Mouse (Mus musculus) frontal cortex, adult 2 months (tissue): Measurements from ENCODE around the gene Man2a1. TPM values are rescaled to one million over a fixed set of nuclear protein-coding genes. Genes with fewer than 3 reads are reported as not detected.
A peak's percentile ranks its signal among the peaks of the same experiment; 100 is the strongest.

Source experiments
- DNase-seq, 2 experiments: peaks; one replicate each; pipeline ENCODE4 v3.0.0; 2022; ENCODE audit warnings: low spot score in 1 of 2; ENCODE audit errors: extremely low spot score in 1 of 2
- polyA plus RNA-seq: library from polyadenylated mRNA; depleted of rRNA; stranded (reverse); fragments of >200 nt; gene quantifications from 2 replicates; pipeline ENCODE4 v1.2.3, GENCODE M21; 2012

Man2a1 gene
- polyA plus RNA-seq, 1 experiment: 8.4 TPM

GRCm38 (mm10) chr17:64601751-64602578, 1.4 kb downstream of the Man2a1 start:
- peak in 1 of 2 experiments; percentile 72 for DNase-seq

- no peak for DNase-seq
These were observed 2.6 kb downstream of the Man2a1 start for GRCm38 (mm10) chr17:64603134-64603533.

DNA sequence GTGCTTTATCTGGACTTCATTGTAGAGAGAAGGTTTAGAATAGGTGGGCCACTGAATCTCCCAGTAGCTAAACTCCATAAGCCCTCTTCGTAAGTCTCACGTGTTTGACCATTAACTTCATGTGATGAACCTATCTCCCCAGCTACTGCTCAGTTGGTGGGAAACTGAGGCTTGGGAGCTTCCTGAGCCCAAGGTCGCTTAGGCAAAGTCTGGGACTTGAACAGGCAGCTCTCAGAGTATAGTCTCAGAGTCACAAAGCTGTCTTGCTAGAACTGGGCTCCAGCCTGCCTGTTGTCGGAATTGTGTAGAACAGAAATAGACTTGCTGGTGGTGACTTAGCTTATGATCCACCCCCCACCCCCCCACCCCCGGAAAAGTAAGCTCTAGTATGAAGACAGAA, 3.0 kb downstream of the Man2a1 start:
- no peak for DNase-seq

- DNase-seq: no peak
These were observed 3.6 kb downstream of the Man2a1 start for GRCm38 (mm10) chr17:64604163-64604562.

- no peak for DNase-seq
These were observed 7.7 kb downstream of the Man2a1 start for GRCm38 (mm10) chr17:64608228-64608627.

DNA sequence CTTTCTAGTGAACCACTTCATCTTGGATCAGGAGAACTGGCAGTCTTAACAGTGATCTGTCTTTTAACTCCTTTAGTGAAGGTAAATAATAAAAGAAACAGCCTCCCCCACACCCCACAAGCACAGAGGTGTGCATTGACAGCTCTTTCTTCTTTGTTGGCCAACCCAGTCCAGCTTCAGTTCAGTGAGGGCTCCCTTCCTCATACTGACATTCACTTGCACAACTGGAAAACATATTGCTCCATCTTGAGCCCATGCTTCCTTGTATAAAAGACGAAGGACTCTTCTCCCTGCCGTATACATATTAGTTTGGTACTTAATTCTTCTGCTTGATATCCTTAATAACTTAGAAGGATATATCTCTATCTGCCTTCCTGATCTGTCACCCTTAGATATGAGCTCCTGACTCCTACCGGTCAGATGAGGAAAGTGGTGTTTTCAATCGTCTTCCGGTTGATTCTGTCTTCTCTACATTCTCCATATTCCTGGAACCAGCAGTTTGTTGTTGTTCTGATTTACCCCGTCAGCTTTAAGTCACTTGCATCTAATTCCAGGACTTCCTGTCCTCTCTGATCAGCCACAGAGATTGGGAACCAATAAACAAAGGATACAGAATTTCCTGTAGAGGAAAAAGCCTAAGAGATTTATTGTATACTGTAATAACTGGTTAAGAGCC, 8.5 kb downstream of the Man2a1 start:
- DNase-seq: no peak

- no peak for DNase-seq
These were observed 9.2 kb downstream of the Man2a1 start for GRCm38 (mm10) chr17:64609741-64610140.

DNA sequence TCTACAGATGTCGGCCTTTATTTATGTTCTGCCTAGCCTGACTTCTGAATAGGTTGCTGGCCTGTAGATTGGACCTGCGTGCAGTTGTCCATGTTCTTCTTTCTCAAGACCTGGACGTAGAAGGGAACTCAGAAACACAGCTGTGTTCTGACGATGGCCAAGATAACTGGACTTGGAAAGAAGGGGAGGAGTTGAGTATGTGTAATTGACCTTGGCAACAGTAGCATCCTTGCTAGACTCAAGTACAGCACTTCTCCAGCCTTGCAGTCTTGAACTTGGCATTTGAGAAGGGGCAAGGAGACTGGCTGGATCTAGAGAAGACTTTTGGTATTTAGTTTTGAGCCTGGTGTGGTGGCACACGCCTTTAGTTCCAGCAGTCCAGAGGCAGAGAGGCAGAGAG, 10.9 kb downstream of the Man2a1 start:
- no peak for DNase-seq

DNA sequence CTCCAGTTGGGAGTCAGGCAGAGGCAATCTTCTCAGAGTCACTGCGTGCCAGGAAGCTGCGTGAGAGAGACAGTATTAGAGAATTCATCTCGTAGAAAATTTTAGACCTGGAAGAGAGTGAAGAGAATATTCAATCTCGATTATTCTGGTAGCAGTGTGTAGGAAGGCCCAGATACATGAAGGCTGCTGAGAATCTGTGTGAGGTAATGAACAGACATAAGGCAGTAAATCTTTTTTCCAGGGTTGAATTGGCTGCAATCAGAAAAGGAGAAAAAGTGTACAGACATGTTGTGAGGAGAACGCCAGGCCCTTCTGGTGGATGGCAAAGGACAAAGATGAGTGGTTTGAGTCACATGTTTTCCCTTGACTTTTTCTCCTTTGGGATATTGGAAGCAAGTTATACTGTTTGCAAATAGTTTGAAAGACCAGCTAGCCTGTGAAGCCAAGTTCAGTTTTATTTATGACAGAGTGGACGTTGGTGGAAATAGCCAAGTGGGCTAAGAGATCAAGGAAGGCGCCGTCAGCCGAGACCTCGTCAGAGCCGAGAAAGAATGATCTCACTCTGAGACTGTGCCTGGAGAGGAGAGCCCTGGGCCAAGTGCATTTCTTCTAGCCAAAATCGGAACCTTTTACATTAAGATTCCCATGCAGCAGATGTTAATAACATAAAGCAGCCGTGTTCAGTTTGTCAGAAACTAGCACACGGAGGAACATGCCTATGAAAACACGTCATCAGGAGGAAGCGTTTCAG, 11.8 kb downstream of the Man2a1 start:
- no peak for DNase-seq

GRCm38 (mm10) chr17:64612930-64613329, 12.4 kb downstream of the Man2a1 start:
- DNase-seq: no peak

DNA sequence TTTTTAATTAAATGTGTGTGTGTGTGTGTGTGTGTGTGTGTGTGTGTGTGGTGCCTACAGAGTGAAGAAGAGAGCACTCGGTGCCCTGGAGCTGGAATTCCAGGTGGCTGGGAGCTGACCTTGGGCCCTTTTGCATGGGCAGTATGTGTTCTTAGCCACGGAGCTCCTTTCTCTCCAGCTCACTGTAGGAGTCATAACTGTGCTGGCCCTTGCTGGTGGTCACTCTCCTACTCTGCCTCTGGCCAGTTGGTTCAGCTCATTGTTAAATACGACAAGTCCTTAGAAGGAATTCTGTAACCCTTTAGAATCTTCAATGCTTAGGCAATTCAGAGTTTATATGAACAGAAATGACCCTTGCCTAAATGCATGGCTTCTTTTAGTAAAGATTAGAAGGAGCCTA, 12.8 kb downstream of the Man2a1 start:
- DNase-seq: no peak

DNA sequence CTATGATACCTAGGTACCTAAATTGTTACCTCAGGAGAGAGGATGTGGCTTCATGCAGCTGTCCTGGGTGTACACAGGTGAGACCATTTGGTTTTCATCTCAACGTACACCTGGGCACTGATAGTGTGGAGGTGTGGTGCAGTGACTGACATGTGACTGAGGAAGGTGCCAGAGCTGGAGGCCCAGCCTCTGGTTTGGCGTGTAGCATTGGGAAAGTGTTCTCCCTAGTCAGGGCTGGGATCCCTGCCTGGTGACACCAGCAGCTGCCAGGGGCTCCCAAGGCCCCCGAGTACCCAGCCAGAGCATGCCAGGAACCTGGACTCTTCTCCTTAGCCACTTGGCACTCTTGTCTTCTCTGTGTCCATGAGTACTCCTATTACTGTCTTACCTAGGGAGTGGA, 14.3 kb downstream of the Man2a1 start:
- DNase-seq: no peak

DNA sequence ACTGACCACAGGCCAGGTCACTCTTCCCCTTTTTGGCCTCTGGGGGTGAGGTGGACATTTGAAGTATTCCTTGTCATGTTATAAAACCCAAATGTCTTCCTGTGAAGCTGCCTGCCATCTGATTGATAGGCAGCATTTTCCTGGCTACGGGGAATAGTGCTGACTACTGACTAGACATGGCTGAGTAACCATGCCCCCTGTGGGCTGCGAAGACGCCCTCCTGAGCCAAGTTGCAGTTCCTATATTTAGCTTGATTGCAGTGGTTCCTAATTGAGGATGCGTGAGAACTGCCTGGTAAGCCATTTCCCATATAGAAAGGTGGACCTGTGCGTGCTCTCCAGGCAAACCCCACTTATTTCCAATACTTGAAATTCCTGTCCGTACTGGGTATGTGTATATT, 14.9 kb downstream of the Man2a1 start:
- DNase-seq: no peak

GRCm38 (mm10) chr17:64616259-64616658, 15.7 kb downstream of the Man2a1 start:
- no peak for DNase-seq

GRCm38 (mm10) chr17:64617838-64618237, 17.3 kb downstream of the Man2a1 start:
- no peak for DNase-seq

- DNase-seq: peak in 1 of 2 experiments; percentile 60
These were observed 18.5 kb downstream of the Man2a1 start for GRCm38 (mm10) chr17:64618996-64619395.

DNA sequence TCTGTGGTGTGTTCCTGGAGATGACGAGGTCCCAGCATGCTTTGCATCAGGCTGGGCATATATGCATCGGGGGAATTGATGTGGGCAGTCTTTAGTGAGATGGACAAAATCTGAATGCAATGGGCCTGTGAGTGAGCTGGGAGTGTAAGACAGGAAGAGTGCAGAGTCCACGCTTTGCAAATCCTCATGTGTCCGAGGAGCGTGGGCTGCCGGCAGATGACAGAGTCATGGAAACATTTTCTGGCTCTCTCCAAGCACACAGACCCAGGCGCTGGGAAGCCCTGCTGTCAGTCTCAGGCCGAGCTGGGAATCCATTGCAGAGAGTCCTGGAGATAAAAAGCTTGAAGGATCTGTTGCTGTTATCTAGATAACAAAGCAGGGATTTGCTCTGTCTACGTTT, 19.6 kb downstream of the Man2a1 start:
- no peak for DNase-seq

DNA sequence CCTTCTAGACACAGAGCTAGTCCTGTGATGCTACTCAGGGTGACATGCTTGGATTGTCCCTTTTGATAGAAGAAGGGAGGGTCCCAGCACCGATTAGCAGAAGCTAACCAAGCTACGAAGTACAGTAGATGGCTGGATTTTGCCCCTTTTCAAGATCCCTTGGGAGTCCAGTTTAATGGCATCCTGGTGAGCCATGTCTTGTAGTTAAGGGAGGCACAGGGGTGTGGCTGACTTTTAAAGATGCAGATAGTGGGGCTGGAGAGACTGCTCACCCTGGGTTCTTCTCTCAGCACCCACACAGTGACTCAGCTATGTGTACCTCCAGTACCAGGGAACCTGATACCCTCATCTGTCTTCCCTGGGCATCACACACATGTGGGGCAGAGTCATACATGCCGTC, 20.1 kb downstream of the Man2a1 start:
- DNase-seq: no peak

DNA sequence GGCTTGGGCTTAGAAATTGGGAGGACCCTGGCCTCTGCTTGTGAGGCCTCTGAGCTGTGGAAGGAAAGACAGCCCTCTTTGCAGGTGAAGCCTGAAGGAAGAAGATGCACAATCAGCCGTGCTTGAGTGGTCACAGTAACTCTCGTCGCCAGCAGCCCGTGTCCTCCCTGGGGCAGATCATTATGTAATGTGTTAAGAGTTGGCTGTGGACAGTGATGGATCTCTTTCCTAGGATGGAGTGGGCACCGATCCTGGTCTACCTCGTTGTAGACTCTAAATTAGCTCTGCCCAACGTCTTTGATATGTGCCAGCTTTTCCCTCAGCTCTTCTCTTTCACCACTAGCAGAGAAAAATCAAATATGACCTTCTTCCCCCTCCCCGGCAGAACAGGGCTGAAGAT, 20.7 kb downstream of the Man2a1 start:
- DNase-seq: no peak

DNA sequence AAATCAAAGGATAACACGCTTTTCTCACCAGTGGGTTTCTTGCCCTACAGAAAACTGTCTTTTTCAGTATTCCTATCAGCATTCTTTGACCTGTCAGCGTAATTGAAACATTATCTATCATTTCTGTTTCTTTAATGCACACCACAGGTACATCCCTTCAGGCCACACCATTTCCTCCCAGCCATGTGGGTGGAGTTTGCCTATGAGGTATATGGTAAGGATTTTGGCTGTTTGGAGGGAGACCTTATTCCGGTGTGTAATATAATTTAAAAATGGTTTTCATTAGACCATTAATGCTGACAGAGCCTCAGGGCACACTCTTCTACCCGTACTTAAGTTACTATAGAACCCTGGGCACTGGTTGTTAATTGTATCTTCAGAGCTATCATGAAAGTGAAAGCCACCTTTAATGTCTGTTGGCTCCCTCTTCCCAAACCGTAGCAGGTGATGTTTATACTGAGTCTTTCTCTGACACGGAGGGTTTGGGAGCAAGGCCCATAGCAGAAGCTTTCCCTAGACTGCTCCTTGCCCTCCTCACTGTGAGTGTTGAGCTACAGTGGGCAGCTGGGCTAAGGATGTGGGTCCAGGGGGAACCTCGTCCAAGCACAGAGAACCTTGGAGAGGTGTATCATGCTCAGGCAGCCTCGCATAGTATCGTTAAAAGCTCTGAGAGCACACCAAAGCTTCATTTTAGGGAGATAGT, 21.3 kb downstream of the Man2a1 start:
- no peak for DNase-seq

DNA sequence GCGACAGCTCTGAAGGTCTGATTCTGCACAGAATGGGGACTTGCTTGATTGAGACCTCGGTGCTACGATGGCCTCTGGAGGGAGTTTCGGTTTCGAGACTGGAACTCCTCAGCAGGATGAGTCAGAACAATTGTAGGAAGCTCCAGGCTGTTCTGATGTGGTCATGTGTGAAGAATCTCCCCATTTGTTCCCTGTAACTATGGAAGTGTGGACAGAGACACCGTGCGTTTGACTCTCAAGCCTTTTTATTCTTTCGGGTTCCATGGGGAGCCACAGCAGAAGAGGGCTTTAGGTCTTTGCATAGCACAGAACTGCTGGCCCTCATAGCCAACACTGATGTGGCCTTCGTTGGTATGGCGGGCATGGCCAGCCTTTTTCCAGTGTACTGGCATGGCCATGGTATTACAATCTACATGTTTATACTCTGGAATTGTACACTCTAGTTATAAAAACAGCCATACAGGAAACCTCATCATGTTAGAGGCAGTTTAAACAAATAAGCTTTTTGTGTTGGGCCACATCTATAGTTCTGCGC, 21.9 kb downstream of the Man2a1 start:
- DNase-seq: no peak
